Mouse (Mus musculus): Measurements from ENCODE around the gene Efcab1. TPM values are rescaled to one million over a fixed set of nuclear protein-coding genes. Genes with fewer than 3 reads are reported as not detected.
A peak's percentile ranks its signal among the peaks of the same experiment; 100 is the strongest.

Efcab1 gene
- polyA plus RNA-seq (2012; rRNA removed) (8.1 and 8.3 TPM in 2 replicates), polyA plus RNA-seq (2014; fragmentation: Nextera tagmentation; extraction: Ambion mirVana) (12.6 and 12.9 TPM in 2 replicates)

DNA sequence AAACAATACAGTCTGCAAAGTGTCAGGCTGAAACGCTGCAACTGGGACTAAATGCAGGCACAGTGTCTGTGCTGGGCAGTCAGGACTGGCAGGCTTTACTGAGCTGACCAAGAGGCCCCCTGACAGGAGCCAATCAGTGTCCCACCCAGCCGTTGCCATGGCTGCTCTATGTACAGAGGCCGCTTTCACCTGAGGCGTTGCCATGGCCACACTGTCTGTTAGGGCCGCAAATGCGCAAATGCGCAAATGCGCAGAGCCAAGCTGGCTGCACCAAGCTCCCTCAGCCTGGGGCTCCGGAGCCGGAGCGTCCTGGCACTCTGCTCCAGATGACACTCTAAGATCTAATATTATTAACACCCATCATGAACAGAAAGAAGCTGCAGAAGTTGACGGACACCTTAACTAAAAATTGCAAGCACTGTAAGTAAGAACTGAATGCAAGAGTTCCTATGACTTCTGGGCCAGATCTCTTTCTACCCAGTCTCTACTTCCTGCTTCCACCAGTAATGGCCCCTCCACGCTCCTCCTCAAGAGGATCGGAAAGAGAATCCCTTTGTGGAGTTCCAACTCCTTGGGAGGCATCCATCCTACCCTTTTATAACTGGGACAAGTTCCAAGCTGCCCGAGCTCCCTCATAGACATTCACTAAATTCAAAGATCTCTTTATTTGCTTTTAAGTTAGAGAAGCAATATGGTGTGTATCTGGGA is at the start of gene Efcab1:
Gene Efcab1, plus strand, starts transcription at position 214 of the 708 bp plus-strand sequence.
- H3K9ac ChIP-seq (ENCODE audit: low read depth, low read length, severe bottlenecking): peak within 1 kb of the TSS; percentile 55
- H3K9me3 ChIP-seq (ENCODE audit: control insufficient read depth, low read length): no peaks in the 10 kb centered on the region
- ATAC-seq (ENCODE audit: low FRiP score, low read depth) (peak; percentile 95), DNase-seq (ENCODE audit: low spot score) (peak; percentile 81)
- WGBS: 9% methylated on average over 15 of the region's 15 CpGs
- peak within 1 kb of the TSS; percentile 43 for H3K4me2 ChIP-seq (replicated peaks; ENCODE audit: low read depth, low read length, severe bottlenecking)
- 0 out of 2 replicates have a peak within 1 kb of the TSS, but pooled peaks have one; percentile 39 for H3K27ac ChIP-seq (replicated peaks; ENCODE audit: low read depth, low read length)
- TF ChIP-seq POLR2A (IDR thresholded peaks at IDR 0.05; ENCODE audit: borderline replicate concordance, extremely low read depth, insufficient read depth, insufficient read length): no peak
- H3K27me3 ChIP-seq (ENCODE audit: control insufficient read depth, insufficient read depth, low read length): no peaks in the 10 kb centered on the region
- H3K36me3 ChIP-seq (ENCODE audit: control insufficient read depth, insufficient read depth, low read length): no peaks in the 10 kb centered on the region
- peaks cover 7% of the 10 kb centered on the region for H3K4me1 ChIP-seq (ENCODE audit: control insufficient read depth, insufficient read depth, low read length)
- H3K4me3 ChIP-seq (replicated peaks; ENCODE audit: low read length): peak within 1 kb of the TSS; percentile 37

DNA sequence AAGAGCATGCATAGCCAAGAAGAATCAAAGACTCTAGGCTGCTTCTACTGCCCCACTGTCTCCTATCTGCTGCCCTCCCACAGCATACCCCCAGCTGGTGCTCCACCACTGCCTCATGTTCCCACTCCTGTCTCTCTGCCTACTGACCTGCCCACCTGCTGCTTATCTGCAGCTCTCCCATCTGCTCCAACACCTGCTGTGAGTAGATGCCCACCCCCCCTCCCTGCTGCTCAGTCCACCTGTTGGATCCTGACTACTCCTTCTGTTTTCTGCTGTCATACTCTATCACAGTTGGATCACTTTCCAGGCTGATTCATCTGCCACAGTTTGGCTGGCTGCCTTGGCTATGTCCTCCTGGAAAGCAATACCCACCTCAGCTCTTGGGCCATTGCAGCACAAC is 47.0 kb upstream of the Efcab1 start:
- H3K27ac ChIP-seq (replicated peaks; ENCODE audit: low read depth, low read length): no peak overlapping the region
- H3K9ac ChIP-seq (ENCODE audit: low read depth, low read length, severe bottlenecking): no peak overlapping the region
- no peaks in the 10 kb centered on the region for H3K36me3 ChIP-seq (ENCODE audit: control insufficient read depth, insufficient read depth, low read length)
- H3K4me3 ChIP-seq (replicated peaks; ENCODE audit: low read length): no peak overlapping the region
- no peak for ATAC-seq (ENCODE audit: low FRiP score, low read depth)
- no peaks in the 10 kb centered on the region for H3K27me3 ChIP-seq (ENCODE audit: control insufficient read depth, insufficient read depth, low read length)
- H3K4me2 ChIP-seq (replicated peaks; ENCODE audit: low read depth, low read length, severe bottlenecking): no peak overlapping the region
- H3K4me1 ChIP-seq (ENCODE audit: control insufficient read depth, insufficient read depth, low read length): no peaks in the 10 kb centered on the region
- no peak for TF ChIP-seq POLR2A (IDR thresholded peaks at IDR 0.05; ENCODE audit: borderline replicate concordance, extremely low read depth, insufficient read depth, insufficient read length)
- DNase-seq (ENCODE audit: low spot score): no peak
- H3K9me3 ChIP-seq (ENCODE audit: control insufficient read depth, low read length): no peaks in the 10 kb centered on the region

DNA sequence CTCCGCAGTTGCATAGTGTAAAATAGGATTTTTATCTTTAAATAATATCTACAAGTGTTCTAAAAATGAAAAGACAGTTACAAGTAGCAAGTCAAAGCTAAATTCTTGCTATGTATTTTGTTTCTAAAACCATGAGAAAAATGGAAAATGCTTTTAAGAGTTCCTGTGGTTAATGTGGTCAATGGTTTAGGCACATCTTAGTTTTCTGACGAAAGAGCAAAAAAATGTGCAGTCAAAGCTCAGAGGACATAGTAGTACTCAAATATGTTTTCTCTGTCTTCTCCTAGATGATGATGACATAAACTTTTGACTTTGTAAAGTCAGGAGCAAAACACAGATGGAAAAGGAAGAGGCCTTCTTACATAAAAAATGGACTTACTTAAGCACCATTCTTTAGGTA is 21.5 kb upstream of the Efcab1 start:
- Histone ChIP-seq H3K36me3 (ENCODE audit: control insufficient read depth, insufficient read depth, low read length) (no peaks in the 10 kb centered on the region), H3K9me3 (ENCODE audit: control insufficient read depth, low read length) (no peaks in the 10 kb centered on the region), H3K9ac (ENCODE audit: low read depth, low read length, severe bottlenecking) (no peak overlapping the region), H3K27ac (replicated peaks; ENCODE audit: low read depth, low read length) (no peak overlapping the region), H3K27me3 (ENCODE audit: control insufficient read depth, insufficient read depth, low read length) (no peaks in the 10 kb centered on the region), H3K4me1 (ENCODE audit: control insufficient read depth, insufficient read depth, low read length) (no peaks in the 10 kb centered on the region), H3K4me2 (replicated peaks; ENCODE audit: low read depth, low read length, severe bottlenecking) (no peak overlapping the region), H3K4me3 (replicated peaks; ENCODE audit: low read length) (no peak overlapping the region)
- ATAC-seq (ENCODE audit: low FRiP score, low read depth) (no peak), DNase-seq (ENCODE audit: low spot score) (no peak)
- no peak for TF ChIP-seq POLR2A (IDR thresholded peaks at IDR 0.05; ENCODE audit: borderline replicate concordance, extremely low read depth, insufficient read depth, insufficient read length)
- WGBS: 93% methylated on average over 2 of the region's 2 CpGs

DNA sequence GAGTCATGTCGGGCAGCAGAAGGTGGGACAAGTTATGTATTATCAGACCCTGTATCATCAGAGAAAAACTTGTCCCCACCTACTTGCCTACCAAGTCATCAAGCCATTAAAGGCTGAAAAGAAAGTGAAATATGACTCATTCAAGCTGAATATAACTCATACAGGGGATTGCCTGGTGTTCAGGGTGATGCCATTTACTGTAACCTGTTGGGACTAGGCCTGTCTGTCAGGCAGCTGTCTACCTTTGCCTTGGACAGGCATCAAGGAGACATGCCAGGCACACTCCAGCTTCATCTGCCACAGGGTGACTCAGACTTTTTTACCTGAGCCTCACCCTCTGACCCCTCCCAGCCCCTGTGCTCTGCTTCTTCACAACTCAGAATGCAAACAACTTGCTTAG is 21.0 kb upstream of the Efcab1 start:
- DNase-seq (ENCODE audit: low spot score): no peak
- no peak for ATAC-seq (ENCODE audit: low FRiP score, low read depth)
- no peak overlapping the region for H3K27ac ChIP-seq (replicated peaks; ENCODE audit: low read depth, low read length)
- no peaks in the 10 kb centered on the region for H3K9me3 ChIP-seq (ENCODE audit: control insufficient read depth, low read length)
- WGBS: 83% methylated on average over 1 of the region's 1 CpGs
- H3K36me3 ChIP-seq (ENCODE audit: control insufficient read depth, insufficient read depth, low read length): no peaks in the 10 kb centered on the region
- no peak overlapping the region for H3K4me2 ChIP-seq (replicated peaks; ENCODE audit: low read depth, low read length, severe bottlenecking)
- no peaks in the 10 kb centered on the region for H3K27me3 ChIP-seq (ENCODE audit: control insufficient read depth, insufficient read depth, low read length)
- H3K4me3 ChIP-seq (replicated peaks; ENCODE audit: low read length): no peak overlapping the region
- no peaks in the 10 kb centered on the region for H3K4me1 ChIP-seq (ENCODE audit: control insufficient read depth, insufficient read depth, low read length)
- no peak for TF ChIP-seq POLR2A (IDR thresholded peaks at IDR 0.05; ENCODE audit: borderline replicate concordance, extremely low read depth, insufficient read depth, insufficient read length)
- no peak overlapping the region for H3K9ac ChIP-seq (ENCODE audit: low read depth, low read length, severe bottlenecking)

DNA sequence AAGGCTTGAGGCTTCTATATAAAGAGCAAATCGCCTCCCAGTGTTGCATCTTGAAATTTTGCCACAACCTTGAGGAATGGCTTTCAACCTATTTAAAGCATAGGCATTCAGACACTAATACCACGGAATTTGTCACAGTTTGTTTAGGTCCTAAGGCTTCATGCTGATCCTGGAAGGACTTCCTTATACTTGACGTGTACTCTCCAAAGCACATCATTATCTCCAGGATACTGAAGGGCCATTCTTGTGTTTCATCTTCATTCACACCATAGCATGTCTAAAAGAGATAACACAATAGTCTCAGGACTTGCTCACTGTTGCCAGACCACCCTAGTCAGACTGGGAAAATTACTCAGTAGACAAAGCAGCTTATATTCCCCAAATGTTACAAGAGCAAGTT is 13.9 kb upstream of the Efcab1 start:
- DNase-seq (ENCODE audit: low spot score) (no peak), ATAC-seq (ENCODE audit: low FRiP score, low read depth) (no peak)
- Histone ChIP-seq H3K27ac (replicated peaks; ENCODE audit: low read depth, low read length) (no peak overlapping the region), H3K4me2 (replicated peaks; ENCODE audit: low read depth, low read length, severe bottlenecking) (no peak overlapping the region), H3K9me3 (ENCODE audit: control insufficient read depth, low read length) (no peaks in the 10 kb centered on the region), H3K9ac (ENCODE audit: low read depth, low read length, severe bottlenecking) (no peak overlapping the region), H3K4me1 (ENCODE audit: control insufficient read depth, insufficient read depth, low read length) (peaks cover 22% of the 10 kb centered on the region), H3K27me3 (ENCODE audit: control insufficient read depth, insufficient read depth, low read length) (no peaks in the 10 kb centered on the region), H3K4me3 (replicated peaks; ENCODE audit: low read length) (no peak overlapping the region), H3K36me3 (ENCODE audit: control insufficient read depth, insufficient read depth, low read length) (no peaks in the 10 kb centered on the region)
- TF ChIP-seq POLR2A (IDR thresholded peaks at IDR 0.05; ENCODE audit: borderline replicate concordance, extremely low read depth, insufficient read depth, insufficient read length): no peak
- 76% methylated on average over 3 of the region's 3 CpGs for WGBS
